Mouse (Mus musculus) midbrain, embryonic 15.5 days (tissue): ENCODE results near the gene Cpsf3. TPM values are rescaled to one million over a fixed set of nuclear protein-coding genes. Genes with fewer than 3 reads are reported as not detected.
A peak's percentile ranks its signal among the peaks of the same experiment; 100 is the strongest.

Experiments used
- ATAC-seq: fragments of 200-750 bp; cut with Nextera tagmentation; replicated peaks from 2 replicates; pipeline ENCODE4 v1.8.0; 2017; ENCODE audit warnings: moderate TSS enrichment
- H3K27ac ChIP-seq: fragments of 300-500 bp; sonication (generic); 2 replicates; pipeline ENCODE4 v1.5.1; 2015; ENCODE audit warnings: mild to moderate bottlenecking, inconsistent platforms
- H3K27me3 ChIP-seq: fragments of 300-500 bp; sonication (generic); replicated peaks from 2 replicates; pipeline ENCODE4 v1.6.1; 2015; ENCODE audit warnings: inconsistent platforms
- H3K36me3 ChIP-seq: fragments of 300-500 bp; sonication (generic); replicated peaks from 2 replicates; pipeline ENCODE4 v1.6.1; 2015; ENCODE audit warnings: inconsistent platforms
- H3K4me1 ChIP-seq: fragments of 300-500 bp; sonication (generic); 2 replicates; pipeline ENCODE4 v1.6.1; 2015; ENCODE audit warnings: inconsistent platforms
- H3K4me2 ChIP-seq: fragments of 300-500 bp; sonication (generic); 2 replicates; pipeline ENCODE4 v1.6.1; 2015; ENCODE audit warnings: inconsistent platforms, mild to moderate bottlenecking, moderate library complexity
- H3K4me3 ChIP-seq: fragments of 300-500 bp; sonication (generic); 2 replicates; pipeline ENCODE4 v1.5.1; 2015; ENCODE audit warnings: mild to moderate bottlenecking, inconsistent platforms
- H3K9ac ChIP-seq: fragments of 300-500 bp; sonication (generic); 2 replicates; pipeline ENCODE4 v1.6.1; 2015; ENCODE audit warnings: mild to moderate bottlenecking, inconsistent platforms
- H3K9me3 ChIP-seq: fragments of 300-500 bp; sonication (generic); 2 replicates; pipeline ENCODE4 v1.6.1; 2016; ENCODE audit warnings: inconsistent platforms
- WGBS: fragments of 180-500 bp; shearing (Covaris S2); methylation state at CpG from one replicate; pipeline ENCODE4 v1.1.7; 2015; ENCODE audit warnings: mixed read lengths; 5-methylcytosine and 5-hydroxymethylcytosine counted together
- polyA plus RNA-seq: library from polyadenylated mRNA; unstranded; fragments of >200 nt; fragmentation: Nextera tagmentation; extraction: Ambion mirVana; gene quantifications from 2 replicates; pipeline ENCODE4 v1.2.1, GENCODE M21; 2015

The Cpsf3 gene
- polyA plus RNA-seq, result 94.6 and 101 TPM in 2 replicates

DNA sequence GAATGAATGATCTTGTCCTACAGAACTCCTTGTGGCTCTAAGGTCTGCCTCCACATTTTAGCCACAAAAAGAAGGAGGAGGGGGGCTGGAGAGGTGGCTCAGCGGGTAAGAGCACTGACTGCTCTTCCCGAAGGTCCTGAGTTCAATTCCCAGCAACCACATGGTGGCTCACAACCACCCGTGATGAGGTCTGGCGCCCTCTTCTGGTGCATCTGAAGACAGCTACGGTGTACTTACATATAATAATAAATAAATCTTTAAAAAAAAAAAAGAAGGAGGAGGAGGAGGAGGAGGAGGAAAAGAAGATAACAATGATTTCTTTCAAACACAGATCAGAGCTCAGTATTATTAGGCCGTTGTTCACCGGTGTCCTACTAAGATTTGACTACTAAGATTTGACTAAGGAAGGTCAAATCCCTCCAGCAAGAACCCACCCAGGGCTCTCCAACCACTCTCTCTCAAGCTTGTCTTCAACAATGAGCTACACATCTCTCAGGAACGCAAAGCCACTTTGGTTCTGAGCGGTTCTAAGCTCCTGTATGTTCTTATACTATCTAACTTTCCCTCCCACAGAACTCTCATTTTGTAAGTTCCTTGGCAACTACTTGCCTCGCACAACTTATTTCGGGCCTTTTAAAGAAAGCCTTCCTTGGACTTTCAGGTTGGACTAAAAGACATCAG is at the start of gene Cpsf3:
Cpsf3 (plus strand) TSS at position 631 of the 681 bp plus-strand sequence.
- no peaks in the 10 kb centered on the region for H3K9me3 ChIP-seq
- ATAC-seq, result no peak
- peak within 1 kb of the TSS; percentile 89 for H3K4me2 ChIP-seq
- no peaks in the 10 kb centered on the region for H3K36me3 ChIP-seq
- WGBS, result 56% methylated on average over 11 of the region's 11 CpGs
- no peaks in the 10 kb centered on the region for H3K27me3 ChIP-seq
- H3K27ac ChIP-seq, result peak within 1 kb of the TSS; percentile 93
- H3K4me1 ChIP-seq, result peaks cover 39% of the 10 kb centered on the region
- H3K9ac ChIP-seq, result peak within 1 kb of the TSS; percentile 89
- H3K4me3 ChIP-seq, result peak within 1 kb of the TSS; percentile 89

- H3K36me3 ChIP-seq, result peaks cover 38% of the 10 kb centered on the region
- no peak overlapping the region for H3K4me3 ChIP-seq
- H3K4me2 ChIP-seq, result no peak overlapping the region
- no peaks in the 10 kb centered on the region for H3K4me1 ChIP-seq
- 70% methylated on average over 3 of the region's 3 CpGs for WGBS
- H3K27ac ChIP-seq, result no peak overlapping the region
- no peaks in the 10 kb centered on the region for H3K27me3 ChIP-seq
- ATAC-seq, result no peak
- no peak overlapping the region for H3K9ac ChIP-seq
- no peaks in the 10 kb centered on the region for H3K9me3 ChIP-seq
Observed at GRCm38 (mm10) chr12:21241965-21242364, 43.2 kb upstream of the Cpsf3 start.

GRCm38 (mm10) chr12:21244375-21244960 is 40.7 kb upstream of the Cpsf3 start:
- H3K9ac ChIP-seq, result no peak overlapping the region
- peaks cover 39% of the 10 kb centered on the region for H3K36me3 ChIP-seq

DNA sequence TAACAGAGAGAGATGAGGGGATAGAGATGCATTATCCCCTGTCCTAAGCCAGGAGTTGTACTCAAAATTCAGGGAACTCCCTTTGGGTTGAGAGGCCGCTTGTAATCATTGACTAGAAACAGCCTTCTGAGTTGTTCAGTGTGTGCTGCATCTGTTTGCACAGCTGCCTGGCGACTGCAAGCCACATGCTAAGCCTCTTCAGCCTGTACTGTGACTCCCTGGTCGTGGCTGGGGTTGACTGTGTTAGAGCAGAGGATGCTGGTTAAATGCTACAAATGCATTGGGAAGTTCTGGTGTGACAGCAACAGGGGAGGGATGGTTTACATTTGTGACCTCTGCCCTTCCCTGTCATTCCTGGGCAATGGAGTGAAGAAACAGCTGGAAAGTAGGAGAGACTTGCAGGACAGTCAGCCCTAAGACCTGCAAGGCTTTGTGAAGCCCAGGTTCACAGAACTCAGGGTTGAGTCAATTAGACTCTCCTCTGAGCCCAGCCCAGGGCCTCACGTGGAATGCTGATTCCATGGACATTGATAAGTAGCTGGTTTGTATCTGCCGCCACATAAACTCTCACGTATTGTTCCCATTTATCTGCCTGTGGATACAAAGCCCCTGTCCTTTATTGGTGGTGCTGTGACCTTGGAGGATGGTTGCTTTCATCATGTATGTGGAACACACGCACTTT is 37.3 kb upstream of the Cpsf3 start:
- no peak for ATAC-seq
- peaks cover 54% of the 10 kb centered on the region for H3K36me3 ChIP-seq
- 90% methylated on average over 7 of the region's 7 CpGs for WGBS

More at GRCm38 (mm10) chr12:21244375-21244960, 40.7 kb upstream of the Cpsf3 start:
- Histone ChIP-seq H3K27ac (no peak overlapping the region), H3K4me1 (no peaks in the 10 kb centered on the region), H3K4me2 (no peak overlapping the region), H3K4me3 (no peak overlapping the region), H3K9me3 (no peaks in the 10 kb centered on the region), H3K27me3 (no peaks in the 10 kb centered on the region)
- no peak for ATAC-seq
- over 99% methylated on average over 11 of the region's 11 CpGs for WGBS

DNA sequence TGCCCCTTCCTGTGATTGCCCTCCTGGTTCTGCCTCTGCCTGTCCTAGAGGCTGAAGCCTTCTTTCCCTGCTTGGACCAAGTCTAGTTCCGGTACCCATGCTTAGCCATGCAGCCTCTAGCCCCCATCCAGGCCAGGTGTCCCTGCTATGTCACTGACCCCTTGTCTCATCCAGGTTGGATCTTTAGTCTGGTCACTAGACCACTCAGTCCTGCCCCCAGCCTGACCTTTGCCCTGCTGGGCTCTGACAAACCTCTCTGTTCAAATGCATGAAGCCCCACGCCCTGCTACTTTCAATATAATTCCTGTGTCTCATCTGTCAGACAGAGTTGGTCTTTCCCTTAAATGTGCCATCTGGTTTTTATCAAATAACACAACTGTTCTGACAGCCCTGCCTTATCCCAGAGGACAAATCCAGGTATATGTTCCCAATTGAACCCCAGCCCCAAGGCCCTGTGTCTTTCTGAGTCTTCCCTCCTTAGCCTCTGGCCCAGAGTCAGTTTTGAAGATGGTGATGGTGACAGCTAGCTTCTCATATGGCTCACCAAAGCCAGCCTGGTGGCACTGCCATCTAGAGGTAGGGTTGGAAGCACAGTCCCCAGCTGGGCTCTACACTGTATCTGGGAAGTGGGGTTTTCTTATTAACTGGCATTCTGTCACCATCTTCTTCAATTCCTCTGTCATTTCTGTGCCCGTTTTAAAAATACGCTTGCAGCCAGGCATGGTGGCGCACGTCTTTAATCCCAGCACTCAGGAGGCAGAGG is 24.5 kb upstream of the Cpsf3 start:
- no peak for ATAC-seq
- H3K4me2 ChIP-seq, result no peak overlapping the region
- no peak overlapping the region for H3K27ac ChIP-seq
- no peaks in the 10 kb centered on the region for H3K9me3 ChIP-seq
- H3K27me3 ChIP-seq, result no peaks in the 10 kb centered on the region
- H3K4me1 ChIP-seq, result no peaks in the 10 kb centered on the region
- H3K9ac ChIP-seq, result no peak overlapping the region
- 95% methylated on average over 6 of the region's 6 CpGs for WGBS
- H3K4me3 ChIP-seq, result no peak overlapping the region
- peaks cover 11% of the 10 kb centered on the region; the same call in 1 of the 2 replicates for H3K36me3 ChIP-seq

More for the DNA sequence above, 37.3 kb upstream of the Cpsf3 start:
- H3K4me1 ChIP-seq, result no peaks in the 10 kb centered on the region
- no peaks in the 10 kb centered on the region for H3K9me3 ChIP-seq
- H3K4me3 ChIP-seq, result no peak overlapping the region
- H3K27me3 ChIP-seq, result no peaks in the 10 kb centered on the region
- no peak overlapping the region for H3K4me2 ChIP-seq
- H3K27ac ChIP-seq, result no peak overlapping the region
- H3K9ac ChIP-seq, result no peak overlapping the region

GRCm38 (mm10) chr12:21261521-21261920 is 23.7 kb upstream of the Cpsf3 start:
- no peaks in the 10 kb centered on the region for H3K27me3 ChIP-seq
- H3K27ac ChIP-seq, result no peak overlapping the region
- no peak for ATAC-seq
- 85% methylated on average over 4 of the region's 4 CpGs for WGBS
- no peak overlapping the region for H3K4me3 ChIP-seq
- peaks cover 11% of the 10 kb centered on the region; the same call in 1 of the 2 replicates for H3K36me3 ChIP-seq
- no peak overlapping the region for H3K4me2 ChIP-seq
- H3K4me1 ChIP-seq, result no peaks in the 10 kb centered on the region
- no peak overlapping the region for H3K9ac ChIP-seq
- no peaks in the 10 kb centered on the region for H3K9me3 ChIP-seq

DNA sequence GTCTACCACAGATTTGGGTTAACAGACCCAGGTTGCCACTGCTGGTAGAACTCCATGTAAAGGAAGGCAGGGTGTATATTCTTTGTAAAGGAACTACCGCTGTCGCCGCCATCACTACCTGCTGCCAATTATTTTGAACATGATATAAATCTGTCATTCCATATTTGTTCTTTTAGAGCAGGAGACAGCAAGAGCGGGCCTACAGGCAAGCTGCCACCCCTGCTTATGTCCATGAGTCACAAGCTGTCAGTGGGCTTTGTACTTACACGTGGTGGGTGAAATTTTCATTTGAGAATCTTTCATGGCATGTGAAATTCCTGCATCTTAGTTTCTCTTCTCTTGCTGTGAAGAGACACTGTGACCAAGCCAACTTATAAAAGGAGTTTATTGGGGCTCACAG is 21.9 kb upstream of the Cpsf3 start:
- H3K4me3 ChIP-seq, result no peak overlapping the region
- no peaks in the 10 kb centered on the region for H3K27me3 ChIP-seq
- H3K27ac ChIP-seq, result no peak overlapping the region
- no peak overlapping the region for H3K9ac ChIP-seq
- H3K4me1 ChIP-seq, result no peaks in the 10 kb centered on the region
- no peaks in the 10 kb centered on the region for H3K9me3 ChIP-seq
- ATAC-seq, result no peak
- 98% methylated on average over 5 of the region's 5 CpGs for WGBS
- no peak overlapping the region for H3K4me2 ChIP-seq
- H3K36me3 ChIP-seq, result peaks cover 17% of the 10 kb centered on the region; the same call in 1 of the 2 replicates

DNA sequence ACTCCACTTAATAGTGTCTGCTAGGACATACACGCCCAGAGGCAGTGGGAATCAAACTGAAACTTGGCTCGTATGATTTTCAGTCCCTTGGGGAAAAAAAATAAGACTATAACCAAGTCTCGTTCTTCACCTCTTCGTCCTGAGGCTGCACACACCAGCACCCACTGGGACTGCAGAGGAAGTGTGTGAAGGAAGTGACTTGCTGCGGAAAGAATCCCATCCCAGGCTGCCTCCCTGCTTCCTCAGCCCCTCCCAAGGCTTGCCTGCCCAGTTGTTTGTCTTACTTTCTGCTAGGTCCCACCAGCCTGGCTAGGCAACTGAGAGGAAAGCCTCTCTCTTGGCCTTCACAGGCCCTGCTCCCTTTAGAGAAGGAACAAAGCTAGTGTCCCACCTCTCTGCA is 20.9 kb upstream of the Cpsf3 start:
- Histone ChIP-seq H3K4me1 (no peaks in the 10 kb centered on the region), H3K27me3 (no peaks in the 10 kb centered on the region), H3K4me3 (no peak overlapping the region), H3K9ac (no peak overlapping the region), H3K27ac (no peak overlapping the region), H3K4me2 (no peak overlapping the region), H3K9me3 (no peaks in the 10 kb centered on the region), H3K36me3 (peaks cover 16% of the 10 kb centered on the region; the same call in 1 of the 2 replicates)
- no peak for ATAC-seq
- WGBS, result 83% methylated on average over 5 of the region's 5 CpGs

- Histone ChIP-seq H3K9ac (no peak overlapping the region), H3K9me3 (no peaks in the 10 kb centered on the region), H3K4me2 (no peak overlapping the region), H3K27ac (no peak overlapping the region), H3K36me3 (peaks cover 16% of the 10 kb centered on the region; the same call in 1 of the 2 replicates), H3K4me1 (no peaks in the 10 kb centered on the region), H3K27me3 (no peaks in the 10 kb centered on the region), H3K4me3 (no peak overlapping the region)
- ATAC-seq, result no peak
- 83% methylated on average over 3 of the region's 3 CpGs for WGBS
Observed at GRCm38 (mm10) chr12:21264970-21265369, 20.2 kb upstream of the Cpsf3 start.

DNA sequence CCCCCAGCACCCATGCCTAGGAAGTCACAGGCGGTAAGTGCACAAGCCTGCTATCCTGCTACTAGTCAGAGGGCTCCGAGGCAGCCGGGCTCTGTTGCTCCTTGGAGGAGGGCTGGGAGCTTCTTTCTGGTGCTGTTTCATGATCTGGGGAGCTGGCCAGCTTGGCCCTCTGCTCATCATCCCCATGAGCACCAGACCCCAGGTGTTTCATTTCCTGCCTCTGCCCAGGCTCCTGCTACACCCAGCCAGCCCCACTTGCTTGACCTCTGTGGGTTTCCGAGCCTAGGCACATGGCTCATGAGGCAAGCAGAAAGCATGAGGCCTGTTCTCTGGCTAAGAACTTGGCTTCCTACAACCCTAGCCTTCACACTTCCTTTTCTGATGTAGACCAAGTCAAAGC is 19.7 kb upstream of the Cpsf3 start:
- H3K36me3 ChIP-seq, result peaks cover 21% of the 10 kb centered on the region
- ATAC-seq, result no peak
- WGBS, result 96% methylated on average over 4 of the region's 4 CpGs
- no peaks in the 10 kb centered on the region for H3K4me1 ChIP-seq
- no peak overlapping the region for H3K4me3 ChIP-seq
- no peak overlapping the region for H3K9ac ChIP-seq
- H3K27me3 ChIP-seq, result no peaks in the 10 kb centered on the region
- no peaks in the 10 kb centered on the region for H3K9me3 ChIP-seq
- no peak overlapping the region for H3K4me2 ChIP-seq
- no peak overlapping the region for H3K27ac ChIP-seq

GRCm38 (mm10) chr12:21265946-21266783 is 19.0 kb upstream of the Cpsf3 start:
- Histone ChIP-seq H3K27ac (no peak overlapping the region), H3K4me3 (no peak overlapping the region), H3K4me2 (no peak overlapping the region), H3K36me3 (peaks cover 27% of the 10 kb centered on the region), H3K4me1 (no peaks in the 10 kb centered on the region), H3K9me3 (no peaks in the 10 kb centered on the region), H3K9ac (no peak overlapping the region), H3K27me3 (no peaks in the 10 kb centered on the region)
- 75% methylated on average over 14 of the region's 14 CpGs for WGBS
- peak; percentile 92 for ATAC-seq
